Mouse (Mus musculus) neutrophil, adult 5-6 weeks (primary cell): ENCODE data around the gene Hivep1. TPM values are rescaled to one million over a fixed set of nuclear protein-coding genes. Genes with fewer than 3 reads are reported as not detected.

Experiments used
- ATAC-seq: fragments of 151-379, 151-347 bp; 2 replicates; pipeline ENCODE4 v1.8.0; 2017; ENCODE audit warnings: mild to moderate bottlenecking, moderate TSS enrichment; ENCODE audit not compliant: insufficient number of reproducible peaks, poor library complexity, low FRiP score, severe bottlenecking; ENCODE audit errors: extremely low read depth
- total RNA-seq: library from RNA; stranded (forward); fragments of 200-1000 nt; gene quantifications from 2 replicates; pipeline ENCODE4 v1.2.3, GENCODE M21; 2017

Hivep1 gene
- 28.6 and 30.8 TPM in 2 replicates for total RNA-seq

GRCm38 (mm10) chr13:42051961-42052695 is at the start of gene Hivep1:
Gene Hivep1, plus strand, starts transcription at chr13:42052021.
- ATAC-seq: no peak

- no peak for ATAC-seq
These were observed 36.3 kb upstream of the Hivep1 start for GRCm38 (mm10) chr13:42015484-42016045.

- no peak for ATAC-seq
These were observed 35.6 kb upstream of the Hivep1 start for GRCm38 (mm10) chr13:42016218-42016617.

GRCm38 (mm10) chr13:42018356-42018755 is 33.5 kb upstream of the Hivep1 start:
- ATAC-seq: no peak

GRCm38 (mm10) chr13:42041203-42041602 is 10.6 kb upstream of the Hivep1 start:
- ATAC-seq: no peak

GRCm38 (mm10) chr13:42043431-42043830 is 8.4 kb upstream of the Hivep1 start:
- ATAC-seq: no peak

- ATAC-seq: peak; percentile 9; the same call in 1 of the 2 replicates
These were observed 2.6 kb upstream of the Hivep1 start for GRCm38 (mm10) chr13:42048991-42049773.

GRCm38 (mm10) chr13:42049774-42050125 is 2.1 kb upstream of the Hivep1 start:
- ATAC-seq: no peak

GRCm38 (mm10) chr13:42050160-42050559 is 1.7 kb upstream of the Hivep1 start:
- no peak for ATAC-seq

- ATAC-seq: no peak
These were observed 980 bp upstream of the Hivep1 start for GRCm38 (mm10) chr13:42050880-42051201.

- peak; percentile 73 for ATAC-seq
These were observed 467 bp upstream of the Hivep1 start for GRCm38 (mm10) chr13:42051202-42051906.

- peak; percentile 39; the same call in 1 of the 2 replicates for ATAC-seq
These were observed 1.1 kb downstream of the Hivep1 start for GRCm38 (mm10) chr13:42052696-42053541.

GRCm38 (mm10) chr13:42053656-42054055 is 1.8 kb downstream of the Hivep1 start:
- no peak for ATAC-seq

- no peak for ATAC-seq
These were observed 2.3 kb downstream of the Hivep1 start for GRCm38 (mm10) chr13:42054138-42054537.

GRCm38 (mm10) chr13:42056712-42057332 is 5.0 kb downstream of the Hivep1 start:
- no peak for ATAC-seq

GRCm38 (mm10) chr13:42060846-42061630 is 9.2 kb downstream of the Hivep1 start:
- ATAC-seq: peak; percentile 72

- ATAC-seq: no peak
These were observed 12.4 kb downstream of the Hivep1 start for GRCm38 (mm10) chr13:42064257-42064656.
